Mouse (Mus musculus) common myeloid progenitor, adult 5-6 weeks (primary cell): ENCODE results near the gene Col7a1. TPM values are rescaled to one million over a fixed set of nuclear protein-coding genes. Genes with fewer than 3 reads are reported as not detected.
A peak's percentile ranks its signal among the peaks of the same experiment; 100 is the strongest.

Experiments used
- ATAC-seq: replicated peaks from 2 replicates; pipeline ENCODE4 v1.8.0; 2016; ENCODE audit warnings: low read depth, mild to moderate bottlenecking, moderate TSS enrichment, inconsistent platforms; ENCODE audit not compliant: poor library complexity, severe bottlenecking
- total RNA-seq: library from RNA; stranded (forward); fragments of 200-1000, 187-1606 nt; gene quantifications from 2 replicates; pipeline ENCODE4 v1.2.3, GENCODE M21; 2017

The Col7a1 gene
- total RNA-seq, 1 experiment from 2014 or later: 0.05 TPM

GRCm38 (mm10) chr9:109010316-109010690, 56.9 kb downstream of the Col7a1 start:
- ATAC-seq: no peak; the same call in 1 of the 2 replicates

DNA sequence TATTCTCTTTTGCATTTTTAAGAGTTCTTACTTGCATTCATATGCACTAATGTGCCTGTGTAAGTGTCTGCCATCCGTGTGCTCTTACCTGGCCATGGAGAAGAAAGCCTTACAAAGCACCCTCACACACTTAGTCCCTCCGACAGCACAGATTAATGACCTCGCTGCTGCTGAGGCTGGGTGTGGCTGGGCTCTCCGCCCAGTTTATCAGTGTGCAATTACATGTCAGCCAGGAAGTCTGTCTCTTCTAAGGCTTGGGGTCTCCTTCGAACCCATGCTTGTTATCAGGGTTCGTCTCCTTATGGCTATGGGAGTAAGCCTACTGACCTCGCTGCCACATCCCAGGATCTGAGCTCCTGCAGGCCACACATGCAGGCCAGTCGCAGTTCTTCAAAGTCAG, 62.0 kb downstream of the Col7a1 start:
- ATAC-seq: peak; percentile 53; the same call in 1 of the 2 replicates

- peak; percentile 37 for ATAC-seq
Observed at GRCm38 (mm10) chr9:109016973-109017604, 63.7 kb downstream of the Col7a1 start.

DNA sequence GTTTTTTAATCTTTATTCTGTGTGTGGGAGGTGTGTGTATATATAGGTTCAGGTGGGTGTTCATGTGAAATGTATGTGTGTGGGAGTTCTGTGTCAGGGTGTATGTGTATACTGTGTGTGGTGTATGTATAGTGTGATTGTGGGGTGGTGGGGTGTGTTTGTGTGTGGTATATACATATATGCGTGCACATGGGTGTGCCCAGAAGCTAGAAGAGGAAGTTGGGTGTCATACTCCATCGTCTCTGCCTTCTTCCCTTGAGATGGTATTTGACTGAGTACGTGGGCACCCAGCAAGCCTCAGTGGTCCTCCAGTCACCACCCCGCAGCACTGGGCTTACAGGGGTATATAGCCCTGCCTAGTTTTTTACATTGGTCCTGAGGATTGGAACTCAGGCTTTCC, 68.0 kb downstream of the Col7a1 start:
- ATAC-seq: peak; percentile 59

GRCm38 (mm10) chr9:109022866-109023685, 69.7 kb downstream of the Col7a1 start:
- ATAC-seq: peak; percentile 67

DNA sequence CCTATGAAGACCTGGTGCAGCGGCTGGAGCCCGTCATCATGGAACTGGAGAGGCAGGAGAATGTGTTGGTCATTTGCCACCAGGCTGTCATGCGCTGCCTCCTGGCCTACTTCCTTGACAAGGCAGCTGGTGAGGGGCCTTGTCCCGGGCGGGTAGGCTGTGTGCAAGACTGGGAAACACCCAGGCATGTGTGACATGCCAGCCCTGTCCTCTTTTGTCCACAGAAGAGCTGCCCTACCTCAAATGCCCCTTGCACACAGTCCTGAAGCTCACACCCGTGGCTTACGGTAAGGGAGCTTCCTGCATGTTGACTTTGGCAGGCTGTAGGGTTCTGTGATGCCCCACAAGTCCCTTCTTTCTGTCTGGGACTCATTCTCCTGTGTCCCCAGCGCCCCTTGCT, 74.1 kb downstream of the Col7a1 start:
- no peak for ATAC-seq

GRCm38 (mm10) chr9:109028421-109028820, 75.0 kb downstream of the Col7a1 start:
- ATAC-seq: no peak

- ATAC-seq: no peak
Observed at GRCm38 (mm10) chr9:109028919-109029318, 75.5 kb downstream of the Col7a1 start.

GRCm38 (mm10) chr9:109030312-109030711, 76.9 kb downstream of the Col7a1 start:
- ATAC-seq: no peak

DNA sequence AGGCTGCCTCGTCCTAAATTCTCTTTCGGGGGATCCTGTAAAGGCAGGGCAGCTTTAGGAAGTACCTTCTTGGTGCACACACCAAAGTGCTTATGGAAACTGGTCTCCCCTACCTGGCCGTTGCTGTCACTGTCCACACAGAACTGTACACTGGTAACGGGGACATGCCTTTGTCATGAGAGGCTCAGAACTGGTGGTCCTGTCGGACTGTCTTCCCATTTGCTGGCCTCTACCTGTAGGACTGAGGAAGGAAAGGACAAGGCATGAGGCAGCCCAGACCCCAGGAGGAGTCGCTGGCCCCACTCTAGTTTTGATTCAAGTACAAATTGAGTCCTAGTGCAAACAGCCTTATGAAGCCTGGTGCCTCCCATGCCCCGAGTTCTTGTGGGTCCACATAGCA, 77.6 kb downstream of the Col7a1 start:
- no peak for ATAC-seq

GRCm38 (mm10) chr9:109031686-109032085, 78.3 kb downstream of the Col7a1 start:
- no peak for ATAC-seq

- ATAC-seq: peak; percentile 68
Observed at GRCm38 (mm10) chr9:109032435-109032834, 79.0 kb downstream of the Col7a1 start.

Other genes starting within 250 kb of the Col7a1 start
- gene Ip6k2, start 169.8 kb upstream of the Col7a1 start, total RNA-seq: 52.2 and 57.5 TPM in 2 replicates
- gene Nckipsd, start 145.2 kb upstream of the Col7a1 start, total RNA-seq: 1.6 and 6.1 TPM in 2 replicates
- 0.10 and 0.23 TPM in 2 replicates for gene Celsr3, start 127.3 kb upstream of the Col7a1 start, total RNA-seq
- 1.3 and 1.8 TPM in 2 replicates for gene Slc26a6, start 100.3 kb upstream of the Col7a1 start, total RNA-seq
- gene Tmem89, start 39.0 kb upstream of the Col7a1 start, total RNA-seq: not detected in 2 replicates
- gene Uqcrc1, start 17.0 kb upstream of the Col7a1 start, total RNA-seq: 173 and 182 TPM in 2 replicates
- not detected in 2 replicates for gene Ucn2, start 32.4 kb downstream of the Col7a1 start, total RNA-seq
- gene Pfkfb4, start 38.2 kb downstream of the Col7a1 start, total RNA-seq: 6.7 and 6.8 TPM in 2 replicates
- gene Shisa5, start 85.0 kb downstream of the Col7a1 start, total RNA-seq: 49.7 and 54.1 TPM in 2 replicates
- 13.3 and 16.1 TPM in 2 replicates for gene Trex1, start 106.1 kb downstream of the Col7a1 start, total RNA-seq
- gene Atrip, start 120.5 kb downstream of the Col7a1 start, total RNA-seq: 20.6 and 22.5 TPM in 2 replicates
- gene Ccdc51, start 128.9 kb downstream of the Col7a1 start, total RNA-seq: 14.9 and 19.0 TPM in 2 replicates
- 126 and 146 TPM in 2 replicates for gene Tma7, start 129.0 kb downstream of the Col7a1 start, total RNA-seq
- 0.14 TPM in 1 of 2 replicates, not detected in the other for gene Plxnb1, start 141.8 kb downstream of the Col7a1 start, total RNA-seq
- not detected in 2 replicates for gene Fbxw21, start 208.5 kb downstream of the Col7a1 start, total RNA-seq
- not detected in 2 replicates for gene Fbxw13, start 242.4 kb downstream of the Col7a1 start, total RNA-seq